In the genomic region with DNA sequence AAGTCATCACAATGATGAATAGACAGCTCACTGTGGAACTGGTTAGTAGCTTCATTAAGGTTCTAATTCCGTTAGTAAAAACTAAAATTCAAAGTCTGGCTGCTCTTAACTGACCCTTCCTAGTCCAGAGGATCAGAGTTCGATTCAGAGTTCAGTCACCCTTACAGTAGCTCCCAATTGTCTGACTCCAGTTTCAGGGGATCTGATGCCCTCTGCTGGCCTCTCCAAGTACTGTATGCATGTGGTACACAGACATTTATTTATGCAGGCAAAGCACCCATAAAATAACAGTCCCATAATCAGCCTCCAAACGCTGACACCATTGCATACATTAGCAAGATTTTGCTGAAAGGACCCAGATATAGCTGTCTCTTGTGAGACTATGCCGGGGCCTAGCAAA, we compare ENCODE assay signal across 9 mouse cellular contexts. TPM values are rescaled to one million over a fixed set of nuclear protein-coding genes. Genes with fewer than 3 reads are reported as not detected.
A peak's percentile ranks its signal among the peaks of the same experiment; 100 is the strongest.
DNase-seq lines count a peak whose midpoint lies in the region; ATAC-seq and TF ChIP-seq lines count a peak whose summit lies in the region.
"Had no signal": no experiment of that assay in that cellular context is flagged by ENCODE, and none has a peak within 500 bp of the region (broad histone marks: within the 10 kb centered on the region; RNA-seq: fewer than 3 reads in every experiment).

No protein-coding gene starts in this region.

- H3K36me3 ChIP-seq in kidney, embryonic 15.5 days: no peaks in the 10 kb centered on the region
- H3K36me3 ChIP-seq in limb, embryonic 14.5 days (ENCODE audit: control insufficient read depth, insufficient read depth, low read length): no peaks in the 10 kb centered on the region
- H3K36me3 ChIP-seq in neural tube, embryonic 11.5 days (ENCODE audit: control insufficient read depth, insufficient read depth, low read length): no peaks in the 10 kb centered on the region
- H3K36me3 ChIP-seq in thymus, adult 2 months (ENCODE audit: control insufficient read depth, insufficient read depth, low read length): no peaks in the 10 kb centered on the region
- H3K36me3 ChIP-seq: stomach, embryonic 15.5 days had no signal

- TF ChIP-seq CTCF in thymus, adult 2 months (IDR thresholded peaks at IDR 0.05; ENCODE audit: borderline replicate concordance, control insufficient read depth, extremely low read depth, insufficient read depth, low read length, poor library complexity): no peak

- H3K4me2 ChIP-seq in kidney, embryonic 15.5 days: no peak overlapping the region
- H3K4me2 ChIP-seq in limb, embryonic 14.5 days (replicated peaks; ENCODE audit: low read depth, low read length, severe bottlenecking): no peak overlapping the region
- no peak overlapping the region for H3K4me2 ChIP-seq in neural tube, embryonic 11.5 days (ENCODE audit: low read depth)
- H3K4me2 ChIP-seq: stomach, embryonic 15.5 days had no signal

- H3K4me1 ChIP-seq in kidney, embryonic 15.5 days: no peaks in the 10 kb centered on the region
- H3K4me1 ChIP-seq in limb, embryonic 14.5 days (ENCODE audit: control insufficient read depth, insufficient read depth, low read length): no peaks in the 10 kb centered on the region
- H3K4me1 ChIP-seq in neural tube, embryonic 11.5 days (ENCODE audit: control insufficient read depth, insufficient read depth, low read length): no peaks in the 10 kb centered on the region
- no peaks in the 10 kb centered on the region; the same call in 1 of the 2 replicates for H3K4me1 ChIP-seq in thymus, adult 2 months (replicated peaks; ENCODE audit: control insufficient read depth, insufficient read depth, low read length)
- H3K4me1 ChIP-seq: stomach, embryonic 15.5 days had no signal

- no peak overlapping the region for H3K9ac ChIP-seq in kidney, embryonic 15.5 days
- H3K9ac ChIP-seq in limb, embryonic 14.5 days (ENCODE audit: low read depth, low read length, severe bottlenecking): no peak overlapping the region
- H3K9ac ChIP-seq in neural tube, embryonic 11.5 days (ENCODE audit: low read length): no peak overlapping the region
- H3K9ac ChIP-seq: stomach, embryonic 15.5 days had no signal

- 27% methylated on average over 4 of the region's 4 CpGs for WGBS in kidney, embryonic 15.5 days
- WGBS in limb, embryonic 14.5 days: 19% methylated on average over 4 of the region's 4 CpGs
- 18% methylated on average over 3 of the region's 4 CpGs for WGBS in neural tube, embryonic 11.5 days
- 26% methylated on average over 4 of the region's 4 CpGs for WGBS in thymus, adult 2 months

- no peaks in the 10 kb centered on the region for H3K9me3 ChIP-seq in kidney, embryonic 15.5 days (replicated peaks)
- no peaks in the 10 kb centered on the region for H3K9me3 ChIP-seq in limb, embryonic 14.5 days (ENCODE audit: control insufficient read depth, low read length)
- no peaks in the 10 kb centered on the region for H3K9me3 ChIP-seq in neural tube, embryonic 11.5 days (ENCODE audit: control insufficient read depth, low read length)
- H3K9me3 ChIP-seq: stomach, embryonic 15.5 days had no signal

- TF ChIP-seq POLR2A in limb, embryonic 14.5 days (IDR thresholded peaks at IDR 0.05; ENCODE audit: borderline replicate concordance, extremely low read depth, insufficient read depth, insufficient read length): no peak
- no peak for TF ChIP-seq POLR2A in thymus, adult 2 months (IDR thresholded peaks at IDR 0.05; ENCODE audit: control insufficient read depth, extremely low read depth, insufficient read depth, low read length, poor library complexity)

- DNase-seq in 416B (ENCODE audit: low read depth): peak; percentile 76
- DNase-seq in Muller cell, postnatal 12 days (ENCODE audit: inconsistent ontology term): peak; percentile 27
- peak; percentile 66 for DNase-seq in cerebellum, adult 8-10 months
- DNase-seq in frontal cortex, adult 2 months (ENCODE audit: extremely low spot score in 1 of 2, low spot score in 1 of 2): peak; percentile 51 to 90
- peak; percentile 30 for DNase-seq in limb, embryonic 14.5 days (ENCODE audit: low spot score)
- peak; percentile 75 for DNase-seq in neural tube, embryonic 11.5 days (ENCODE audit: low spot score)
- DNase-seq in thymus, adult 2 months: peak; percentile 85

- no peak overlapping the region for H3K27ac ChIP-seq in kidney, embryonic 15.5 days
- no peak overlapping the region for H3K27ac ChIP-seq in limb, embryonic 14.5 days (replicated peaks; ENCODE audit: low read depth, low read length)
- no peak overlapping the region for H3K27ac ChIP-seq in neural tube, embryonic 11.5 days (ENCODE audit: low read depth, low read length)
- H3K27ac ChIP-seq in thymus, adult 2 months (ENCODE audit: control insufficient read depth, insufficient read depth, low read length): no peak overlapping the region
- H3K27ac ChIP-seq: stomach, embryonic 15.5 days had no signal

- ATAC-seq in kidney, embryonic 15.5 days (replicated peaks; ENCODE audit: low FRiP score): 0 out of 2 replicates have a peak, but pooled peaks have one; percentile 62
- no peak for ATAC-seq in limb, embryonic 14.5 days (ENCODE audit: low FRiP score, low read depth)
- ATAC-seq in neural tube, embryonic 11.5 days (ENCODE audit: insufficient read depth, low FRiP score, low TSS enrichment): 0 out of 2 replicates have a peak, but pooled peaks have one; percentile 35

- no peaks in the 10 kb centered on the region for H3K27me3 ChIP-seq in kidney, embryonic 15.5 days
- no peaks in the 10 kb centered on the region for H3K27me3 ChIP-seq in limb, embryonic 14.5 days (ENCODE audit: control insufficient read depth, insufficient read depth, low read length)
- no peaks in the 10 kb centered on the region for H3K27me3 ChIP-seq in neural tube, embryonic 11.5 days (ENCODE audit: control insufficient read depth, insufficient read depth, low read length)
- H3K27me3 ChIP-seq in thymus, adult 2 months (ENCODE audit: control insufficient read depth, insufficient read depth, low read length): no peaks in the 10 kb centered on the region
- H3K27me3 ChIP-seq: stomach, embryonic 15.5 days had no signal

- no peak overlapping the region for H3K4me3 ChIP-seq in kidney, embryonic 15.5 days (replicated peaks)
- H3K4me3 ChIP-seq in limb, embryonic 14.5 days (replicated peaks; ENCODE audit: low read length): no peak overlapping the region
- H3K4me3 ChIP-seq in neural tube, embryonic 11.5 days (ENCODE audit: low read depth, low read length): no peak overlapping the region
- no peak overlapping the region for H3K4me3 ChIP-seq in thymus, adult 2 months (ENCODE audit: control insufficient read depth, insufficient read depth, low read length)
- H3K4me3 ChIP-seq: stomach, embryonic 15.5 days had no signal

RNA-seq across cellular contexts. Expression of a gene that starts 56.2 kb away (rescaled TPM):
- 3.2 and 3.7 TPM in 2 replicates for polyA plus RNA-seq in frontal cortex, adult 2 months (2012; rRNA removed)
- polyA plus RNA-seq in kidney, embryonic 15.5 days (2015; fragmentation: Nextera tagmentation; extraction: Ambion mirVana): 12.6 and 12.8 TPM in 2 replicates
- polyA plus RNA-seq in limb, embryonic 14.5 days (2012; rRNA removed): 8.2 and 11.7 TPM in 2 replicates
- 37.0 and 38.4 TPM in 2 replicates for polyA plus RNA-seq in limb, embryonic 14.5 days (2014; fragmentation: Nextera tagmentation; extraction: Ambion mirVana)
- 16.9 and 19.3 TPM in 2 replicates for polyA plus RNA-seq in neural tube, embryonic 11.5 days (2014; fragmentation: Nextera tagmentation; extraction: Ambion mirVana)
- 0.46 and 0.66 TPM in 2 replicates for polyA plus RNA-seq in thymus, adult 2 months (2012; rRNA removed)

Comparison
In these comparisons a context has a peak if more than half of its experiments do, and no peak if none do; other contexts are left out.
1. DNase-seq: peak in every context shown above with its lines; median percentile 85 in thymus, adult 2 months; 76 in 416B; 75 in neural tube, embryonic 11.5 days; 70 in frontal cortex, adult 2 months; 66 in cerebellum, adult 8-10 months; 30 in limb, embryonic 14.5 days; 27 in Muller cell, postnatal 12 days.